Mouse (Mus musculus): ENCODE measurements around the gene Padi1.

DNA sequence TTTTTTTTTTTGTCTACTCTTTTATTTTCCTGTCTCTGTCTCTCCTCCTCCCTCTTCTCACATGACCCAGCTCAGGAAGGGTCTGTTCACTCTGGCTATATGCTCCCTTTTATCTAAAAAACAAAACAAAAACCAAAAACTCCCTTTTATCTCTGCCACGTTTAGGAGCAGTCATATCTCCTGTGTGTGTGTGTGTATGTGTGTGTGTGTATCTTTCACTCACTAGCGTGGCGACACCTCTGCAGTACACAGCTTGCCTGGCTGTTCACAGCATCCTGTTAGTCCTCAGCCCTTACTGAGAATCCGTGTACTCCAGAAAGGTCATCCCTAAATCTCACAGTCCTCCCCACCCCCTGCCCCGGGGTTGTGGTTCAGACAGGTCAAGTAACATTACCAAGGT is 30.1 kb downstream of the Padi1 start:
- TF ChIP-seq EP300 (IDR thresholded peaks at IDR 0.05) = no peak
- TF ChIP-seq CTCF (IDR thresholded peaks at IDR 0.05) = no peak
